Mouse (Mus musculus): ENCODE data around the gene Slc6a20a. TPM values are rescaled to one million over a fixed set of nuclear protein-coding genes. Genes with fewer than 3 reads are reported as not detected.

The Slc6a20a gene
- total and polyA plus RNA-seq, 3 experiments, result not detected

- no peak overlapping the region for H3K4me3 ChIP-seq (ENCODE audit: control insufficient read depth in 1 of 2, insufficient read depth in 1 of 2, low read depth in 2 of 2, low read length in 2 of 2)
- no peaks in the 10 kb centered on the region for H3K27me3 ChIP-seq (ENCODE audit: control insufficient read depth in 1 of 2, insufficient read depth in 2 of 2, low read length in 2 of 2)
- H3K9me3 ChIP-seq (replicated peaks; ENCODE audit: insufficient read depth, low read length), result no peaks in the 10 kb centered on the region
- no peak overlapping the region for H3K27ac ChIP-seq (ENCODE audit: control insufficient read depth, low read depth, low read length)
- peaks cover 0 to 9% of the 10 kb centered on the region in 2 experiments; a peak in 2 of 4 replicates for H3K36me3 ChIP-seq (ENCODE audit: control insufficient read depth in 1 of 2, insufficient read depth in 2 of 2, low read length in 2 of 2)
- DNase-seq (ENCODE audit: low read depth, low spot score), result no peak
- peak; percentile 49; the same call in 1 of the 2 replicates for TF ChIP-seq ZNF384 (IDR thresholded peaks at IDR 0.05; ENCODE audit: low read depth, low read length)
- no peak for TF ChIP-seq POLR2AphosphoS2 (IDR thresholded peaks at IDR 0.05; ENCODE audit: low read length)
- peaks cover 9 to 20% of the 10 kb centered on the region in 2 experiments for H3K4me1 ChIP-seq (ENCODE audit: control insufficient read depth in 1 of 2, insufficient read depth in 2 of 2, low read length in 2 of 2)
- H3K79me2 ChIP-seq (ENCODE audit: control insufficient read depth, insufficient read depth, low read length, poor library complexity), result no peaks in the 10 kb centered on the region
- no peak overlapping the region for H3K9ac ChIP-seq (ENCODE audit: control insufficient read depth, low read depth, low read length, poor library complexity, severe bottlenecking)
These were observed 38.6 kb downstream of the Slc6a20a start for GRCm38 (mm10) chr9:123640106-123640505.

DNA sequence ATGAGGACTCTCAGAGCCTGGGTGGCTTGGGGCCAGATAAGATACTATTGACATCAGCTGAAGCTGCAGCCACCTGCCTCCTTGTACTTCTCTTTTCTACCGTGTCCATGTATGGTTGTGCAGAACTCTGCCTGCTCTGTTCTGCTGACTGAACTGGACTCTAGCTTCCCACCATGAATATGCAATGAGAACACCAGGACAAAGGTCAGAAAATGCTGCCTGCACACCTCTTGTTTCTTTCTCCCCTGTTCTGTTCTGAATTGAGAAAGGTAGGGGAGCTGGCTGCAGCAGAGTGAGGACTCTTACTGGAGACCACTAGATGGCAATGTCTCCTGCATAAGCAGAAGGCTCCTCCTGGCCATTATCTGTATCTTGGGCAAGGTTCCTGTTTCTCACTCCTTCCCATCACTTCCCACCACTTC, 40.0 kb downstream of the Slc6a20a start:
- TF ChIP-seq USF1 (IDR thresholded peaks at IDR 0.05; ENCODE audit: low read depth, low read length), result no peak
- no peak for TF ChIP-seq TBP (IDR thresholded peaks at IDR 0.05; ENCODE audit: low read depth, low read length)
- no peak for TF ChIP-seq UBTF (IDR thresholded peaks at IDR 0.05; ENCODE audit: borderline replicate concordance, insufficient read depth, low read depth, low read length)
- TF ChIP-seq MYB (IDR thresholded peaks at IDR 0.05; ENCODE audit: low read depth, low read length), result no peak
- no peak for TF ChIP-seq NRF1 (IDR thresholded peaks at IDR 0.05; ENCODE audit: insufficient read depth, low read depth, low read length, poor library complexity, severe bottlenecking)
- TF ChIP-seq RAD21 (IDR thresholded peaks at IDR 0.05; ENCODE audit: low read depth, low read length), result peak; percentile 87
- no peak for TF ChIP-seq ZMIZ1 (IDR thresholded peaks at IDR 0.05; ENCODE audit: low read depth, low read length)
- TF ChIP-seq SIN3A (IDR thresholded peaks at IDR 0.05; ENCODE audit: low read length), result 0 out of 2 replicates have a peak, but pooled peaks have one; percentile 17
- TF ChIP-seq CTCF (IDR thresholded peaks at IDR 0.05 in 2 of 3, conservative IDR thresholded peaks at IDR 0.05 in 1 of 3; ENCODE audit: control insufficient read depth in 1 of 3, insufficient read depth in 1 of 3, low read depth in 2 of 3, low read length in 3 of 3, poor library complexity in 1 of 3, severe bottlenecking in 1 of 3), result peak; percentile 77 to 90 (median 81)
- TF ChIP-seq ZC3H11A (IDR thresholded peaks at IDR 0.05; ENCODE audit: low read depth, low read length), result peak; percentile 70
- TF ChIP-seq SMC3 (IDR thresholded peaks at IDR 0.05; ENCODE audit: low read depth, low read length), result peak; percentile 81
- TF ChIP-seq E2F4 (IDR thresholded peaks at IDR 0.05; ENCODE audit: borderline replicate concordance, low read depth, low read length), result no peak
- TF ChIP-seq ETS1 (IDR thresholded peaks at IDR 0.05; ENCODE audit: low read depth, low read length), result peak; percentile 78
- peak in 1 of 2 experiments; percentile 28; a peak in 2 of 4 replicates for TF ChIP-seq EP300 (IDR thresholded peaks at IDR 0.05; ENCODE audit: low read depth in 1 of 2, low read length in 2 of 2)
- no peak for TF ChIP-seq POLR2A (IDR thresholded peaks at IDR 0.05; ENCODE audit: control insufficient read depth in 1 of 2, insufficient read depth in 1 of 2, low read depth in 1 of 2, low read length in 2 of 2, poor library complexity in 1 of 2)
- peaks cover 9 to 20% of the 10 kb centered on the region in 2 experiments for H3K4me1 ChIP-seq (ENCODE audit: control insufficient read depth in 1 of 2, insufficient read depth in 2 of 2, low read length in 2 of 2)
- no peaks in the 10 kb centered on the region for H3K79me2 ChIP-seq (ENCODE audit: control insufficient read depth, insufficient read depth, low read length, poor library complexity)
- no peak overlapping the region for H3K4me3 ChIP-seq (ENCODE audit: control insufficient read depth in 1 of 2, insufficient read depth in 1 of 2, low read depth in 2 of 2, low read length in 2 of 2)
- peak; percentile 75 for DNase-seq (ENCODE audit: low read depth, low spot score)
- H3K27ac ChIP-seq (ENCODE audit: control insufficient read depth, low read depth, low read length), result no peak overlapping the region
- H3K9me3 ChIP-seq (replicated peaks; ENCODE audit: insufficient read depth, low read length), result no peaks in the 10 kb centered on the region
- no peaks in the 10 kb centered on the region; a peak in 1 of 4 replicates for H3K27me3 ChIP-seq (ENCODE audit: control insufficient read depth in 1 of 2, insufficient read depth in 2 of 2, low read length in 2 of 2)
- peaks cover 0 to 9% of the 10 kb centered on the region in 2 experiments; a peak in 2 of 4 replicates for H3K36me3 ChIP-seq (ENCODE audit: control insufficient read depth in 1 of 2, insufficient read depth in 2 of 2, low read length in 2 of 2)
- H3K9ac ChIP-seq (ENCODE audit: control insufficient read depth, low read depth, low read length, poor library complexity, severe bottlenecking), result no peak overlapping the region
